Mouse (Mus musculus) splenic B cell, adult 2 months (primary cell): ENCODE results near the gene Pop5.
A peak's percentile ranks its signal among the peaks of the same experiment; 100 is the strongest.

ENCODE experiments used
- DNase-seq: peaks from one replicate; pipeline ENCODE4 v3.0.0-alpha.2; 2011; ENCODE audit warnings: low read depth, low spot score
- H3K27me3 ChIP-seq: 2 replicates; pipeline ENCODE4 v1.6.1; 2012; ENCODE audit warnings: mild to moderate bottlenecking, low read length, moderate library complexity, mixed read lengths; ENCODE audit not compliant: control insufficient read depth, poor library complexity, insufficient read depth, severe bottlenecking
- H3K36me3 ChIP-seq: 2 replicates; pipeline ENCODE4 v1.6.1; 2012; ENCODE audit warnings: mild to moderate bottlenecking, low read length, moderate library complexity, mixed read lengths; ENCODE audit not compliant: control insufficient read depth, poor library complexity, insufficient read depth, severe bottlenecking

The Pop5 gene

GRCm38 (mm10) chr5:115235786-115236263, at the start of gene Pop5:
Gene Pop5 (plus strand): TSS chr5:115235836.
- Histone ChIP-seq H3K36me3 (no peaks in the 10 kb centered on the region), H3K27me3 (no peaks in the 10 kb centered on the region)
- DNase-seq = peak; percentile 89

- peak; percentile 91 for DNase-seq
- Histone ChIP-seq H3K27me3 (no peaks in the 10 kb centered on the region), H3K36me3 (no peaks in the 10 kb centered on the region)
Measured at GRCm38 (mm10) chr5:115186371-115187073, 49.1 kb upstream of the Pop5 start.

- Histone ChIP-seq H3K36me3 (no peaks in the 10 kb centered on the region), H3K27me3 (no peaks in the 10 kb centered on the region)
- DNase-seq = peak; percentile 88
Measured at GRCm38 (mm10) chr5:115187188-115188131, 48.2 kb upstream of the Pop5 start.

- H3K27me3 ChIP-seq = no peaks in the 10 kb centered on the region
- H3K36me3 ChIP-seq = no peaks in the 10 kb centered on the region
- peak; percentile 77 for DNase-seq
Measured at GRCm38 (mm10) chr5:115188824-115189223, 46.8 kb upstream of the Pop5 start.

GRCm38 (mm10) chr5:115190081-115190480, 45.6 kb upstream of the Pop5 start:
- Histone ChIP-seq H3K27me3 (no peaks in the 10 kb centered on the region), H3K36me3 (no peaks in the 10 kb centered on the region)
- no peak for DNase-seq

- Histone ChIP-seq H3K27me3 (no peaks in the 10 kb centered on the region), H3K36me3 (no peaks in the 10 kb centered on the region)
- DNase-seq = no peak
Measured at GRCm38 (mm10) chr5:115191880-115192827, 43.5 kb upstream of the Pop5 start.

GRCm38 (mm10) chr5:115192828-115193195, 42.8 kb upstream of the Pop5 start:
- Histone ChIP-seq H3K36me3 (no peaks in the 10 kb centered on the region), H3K27me3 (no peaks in the 10 kb centered on the region)
- no peak for DNase-seq

GRCm38 (mm10) chr5:115193226-115193625, 42.4 kb upstream of the Pop5 start:
- Histone ChIP-seq H3K36me3 (no peaks in the 10 kb centered on the region), H3K27me3 (no peaks in the 10 kb centered on the region)
- peak; percentile 62 for DNase-seq

GRCm38 (mm10) chr5:115193669-115194625, 41.7 kb upstream of the Pop5 start, which contains the start of gene Cabp1:
Gene Cabp1 (minus strand): TSS chr5:115194381.
- H3K27me3 ChIP-seq = no peaks in the 10 kb centered on the region
- peak; percentile 69 for DNase-seq

GRCm38 (mm10) chr5:115194626-115195221, 40.9 kb upstream of the Pop5 start:
- Histone ChIP-seq H3K27me3 (no peaks in the 10 kb centered on the region), H3K36me3 (no peaks in the 10 kb centered on the region)
- DNase-seq = no peak

More at GRCm38 (mm10) chr5:115193669-115194625, 41.7 kb upstream of the Pop5 start, which contains the start of gene Cabp1:
- H3K36me3 ChIP-seq = no peaks in the 10 kb centered on the region

- no peak for DNase-seq
- Histone ChIP-seq H3K36me3 (no peaks in the 10 kb centered on the region), H3K27me3 (peaks cover 2% of the 10 kb centered on the region; the same call in 1 of the 2 replicates)
Measured at GRCm38 (mm10) chr5:115203735-115204561, 31.7 kb upstream of the Pop5 start.

GRCm38 (mm10) chr5:115204562-115205311, 30.9 kb upstream of the Pop5 start:
- no peaks in the 10 kb centered on the region for H3K36me3 ChIP-seq
- peaks cover 2% of the 10 kb centered on the region; the same call in 1 of the 2 replicates for H3K27me3 ChIP-seq
- peak; percentile 39 for DNase-seq
